Mouse (Mus musculus): ENCODE data around the gene Atp6v0e. TPM values are rescaled to one million over a fixed set of nuclear protein-coding genes. Genes with fewer than 3 reads are reported as not detected.

Atp6v0e gene
- polyA plus RNA-seq, 1 experiment: 590 TPM

GRCm38 (mm10) chr17:26639791-26640190 is 23.2 kb upstream of the Atp6v0e start:
- no peak for DNase-seq (ENCODE audit: low read depth)

- DNase-seq (ENCODE audit: low read depth): no peak
Measured at GRCm38 (mm10) chr17:26640286-26640740, 22.7 kb upstream of the Atp6v0e start.

GRCm38 (mm10) chr17:26643456-26643855 is 19.6 kb upstream of the Atp6v0e start:
- no peak for DNase-seq (ENCODE audit: low read depth)

- no peak for DNase-seq (ENCODE audit: low read depth)
Measured at GRCm38 (mm10) chr17:26643993-26644392, 19.0 kb upstream of the Atp6v0e start.

GRCm38 (mm10) chr17:26644509-26645410 is 18.3 kb upstream of the Atp6v0e start:
- DNase-seq (ENCODE audit: low read depth): no peak

- no peak for DNase-seq (ENCODE audit: low read depth)
Measured at GRCm38 (mm10) chr17:26645411-26645854, 17.6 kb upstream of the Atp6v0e start.

GRCm38 (mm10) chr17:26647283-26647682 is 15.7 kb upstream of the Atp6v0e start:
- DNase-seq (ENCODE audit: low read depth): no peak

- no peak for DNase-seq (ENCODE audit: low read depth)
Measured at GRCm38 (mm10) chr17:26649565-26649964, 13.5 kb upstream of the Atp6v0e start.

- no peak for DNase-seq (ENCODE audit: low read depth)
Measured at GRCm38 (mm10) chr17:26650451-26651363, 12.3 kb upstream of the Atp6v0e start.

GRCm38 (mm10) chr17:26658854-26659572 is 4.0 kb upstream of the Atp6v0e start:
- DNase-seq (ENCODE audit: low read depth): no peak

GRCm38 (mm10) chr17:26659573-26659915 is 3.5 kb upstream of the Atp6v0e start:
- DNase-seq (ENCODE audit: low read depth): no peak

- no peak for DNase-seq (ENCODE audit: low read depth)
Measured at GRCm38 (mm10) chr17:26660192-26660912, 2.7 kb upstream of the Atp6v0e start.

- DNase-seq (ENCODE audit: low read depth): no peak
Measured at GRCm38 (mm10) chr17:26662204-26662603, 827 bp upstream of the Atp6v0e start.

GRCm38 (mm10) chr17:26665600-26665999 is 2.6 kb downstream of the Atp6v0e start:
- DNase-seq (ENCODE audit: low read depth): no peak

- DNase-seq (ENCODE audit: low read depth): no peak
Measured at GRCm38 (mm10) chr17:26671268-26671667, 8.2 kb downstream of the Atp6v0e start.

GRCm38 (mm10) chr17:26675845-26676244 is 12.8 kb downstream of the Atp6v0e start:
- DNase-seq (ENCODE audit: low read depth): no peak

GRCm38 (mm10) chr17:26676252-26676615 is 13.2 kb downstream of the Atp6v0e start:
- DNase-seq (ENCODE audit: low read depth): no peak

GRCm38 (mm10) chr17:26676616-26677376 is 13.8 kb downstream of the Atp6v0e start:
- DNase-seq (ENCODE audit: low read depth): no peak

GRCm38 (mm10) chr17:26677711-26678637 is 14.9 kb downstream of the Atp6v0e start:
- peak; percentile 68 for DNase-seq (ENCODE audit: low read depth)
